Mouse (Mus musculus) spleen, adult 18-20 months (tissue): Measurements from ENCODE around the gene Zbtb26.
A peak's percentile ranks its signal among the peaks of the same experiment; 100 is the strongest.

Experiments
- DNase-seq, 2 experiments: peaks; one replicate each; pipeline ENCODE4 v3.0.0; 2022; ENCODE audit warnings: mixed read lengths in 2 of 2

Gene Zbtb26

DNA sequence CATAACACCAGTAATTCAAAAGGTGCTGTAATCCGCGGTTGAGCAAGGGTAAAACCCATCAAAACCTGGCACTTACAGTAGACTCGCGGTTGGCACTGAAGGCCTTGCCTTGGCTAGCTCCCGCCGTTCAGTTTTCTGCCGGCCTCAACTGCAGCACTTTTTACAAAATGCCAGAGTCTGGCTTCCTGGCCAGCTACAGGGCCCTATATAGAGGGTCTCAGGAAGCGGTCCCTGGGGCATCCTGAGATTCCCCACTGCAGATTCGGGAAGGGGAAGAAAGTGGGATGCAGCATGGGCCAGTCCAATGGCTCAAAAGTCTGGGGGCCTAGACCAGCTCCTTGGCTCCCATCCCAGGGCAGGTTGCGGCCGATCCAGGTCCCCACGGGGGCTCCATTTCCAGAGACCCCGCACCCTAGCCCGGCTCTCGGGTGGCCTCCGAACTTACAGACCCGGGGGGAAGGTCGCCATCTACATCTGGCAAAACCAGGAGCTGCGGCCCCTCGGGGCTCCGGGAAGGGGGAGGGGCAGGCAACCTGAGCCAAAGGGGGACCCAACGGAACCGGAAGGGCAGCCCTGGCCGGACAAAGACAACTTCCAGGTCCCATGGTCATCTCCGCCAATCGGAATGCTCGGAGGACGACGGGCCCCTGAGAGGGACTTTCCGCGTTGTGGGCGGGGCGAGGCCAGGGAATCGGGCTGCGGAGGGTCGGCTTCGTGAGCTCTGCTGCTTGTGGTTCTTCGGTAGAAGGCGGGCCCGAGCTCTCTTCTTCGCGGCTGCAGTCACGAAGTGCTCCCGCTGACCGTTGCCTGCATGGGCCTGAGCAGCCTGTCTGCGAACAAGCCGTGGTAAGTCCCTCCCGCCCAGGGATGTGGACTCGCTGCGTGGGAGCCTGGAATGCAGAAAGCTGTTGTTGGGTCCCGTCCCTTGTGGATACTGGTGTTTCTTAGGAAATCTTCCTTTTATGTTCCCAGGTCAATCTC, at the start of gene Zbtb26, which contains the start of the genes Zbtb6 and Rabgap1:
Gene Zbtb26 (minus strand): TSS at position 525 of the 981 bp plus-strand sequence.
Gene Zbtb6 (minus strand): TSS at position 561 of the 981 bp plus-strand sequence.
Gene Rabgap1 (plus strand): TSS at position 669 of the 981 bp plus-strand sequence.
- DNase-seq, result peak; percentile 87 to 88

DNA sequence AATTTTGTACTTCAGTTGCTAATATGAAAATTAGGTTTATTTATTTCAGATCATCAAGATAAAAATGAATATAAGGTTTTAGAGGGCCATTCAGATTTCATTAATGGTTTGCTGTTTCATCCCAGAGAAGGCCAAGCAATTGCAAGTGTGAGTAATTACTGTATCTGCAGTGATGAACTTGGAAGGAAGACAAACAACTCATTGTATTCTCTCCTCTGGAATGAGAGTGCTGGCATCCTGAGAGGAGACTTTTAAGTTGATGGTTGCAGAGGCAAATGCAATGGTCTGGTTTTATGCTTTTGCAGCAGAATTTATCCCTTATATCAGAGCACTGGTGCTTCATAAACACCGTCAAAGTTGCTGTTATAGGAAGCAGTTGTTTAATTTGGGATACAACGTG, 46.0 kb upstream of the Zbtb26 start:
- no peak for DNase-seq

DNA sequence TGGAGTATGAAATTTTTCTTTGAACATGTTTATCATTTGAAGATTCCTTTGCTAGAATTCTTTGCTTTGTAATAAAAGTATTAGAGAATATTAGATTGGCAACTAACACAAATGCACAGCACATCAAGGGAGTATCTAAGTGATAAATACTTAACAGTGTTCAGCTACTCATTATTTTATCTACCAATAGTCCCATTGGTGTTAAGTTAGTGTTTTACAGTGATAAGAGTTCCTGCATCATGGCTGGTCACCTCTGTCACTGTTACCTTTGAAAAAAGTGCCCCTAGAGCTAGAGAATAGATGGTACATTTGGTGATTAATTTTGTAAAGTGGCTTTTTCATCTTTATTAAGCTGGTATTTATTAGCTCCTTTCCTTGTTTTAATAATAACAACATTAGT, 43.5 kb upstream of the Zbtb26 start:
- DNase-seq, result no peak

DNA sequence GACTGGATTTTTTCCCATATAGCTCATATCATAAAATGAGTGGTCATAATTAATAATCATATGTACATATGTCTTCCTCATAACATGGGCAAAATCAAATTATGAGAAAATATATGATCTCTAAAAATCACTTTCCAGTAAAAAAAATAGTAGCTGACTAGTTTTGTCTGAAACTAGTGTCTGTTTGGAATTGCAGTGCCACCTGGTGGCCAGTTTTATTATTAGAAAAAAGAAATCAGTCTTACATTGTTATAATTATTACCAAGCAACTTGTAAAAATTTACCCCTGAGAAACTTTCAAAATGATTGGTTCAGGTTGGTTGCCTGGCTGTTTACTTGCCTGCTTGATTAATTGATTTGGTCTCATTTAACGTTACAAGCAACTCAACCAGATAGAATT, 42.4 kb upstream of the Zbtb26 start:
- DNase-seq, result peak in 1 of 2 experiments; percentile 21

DNA sequence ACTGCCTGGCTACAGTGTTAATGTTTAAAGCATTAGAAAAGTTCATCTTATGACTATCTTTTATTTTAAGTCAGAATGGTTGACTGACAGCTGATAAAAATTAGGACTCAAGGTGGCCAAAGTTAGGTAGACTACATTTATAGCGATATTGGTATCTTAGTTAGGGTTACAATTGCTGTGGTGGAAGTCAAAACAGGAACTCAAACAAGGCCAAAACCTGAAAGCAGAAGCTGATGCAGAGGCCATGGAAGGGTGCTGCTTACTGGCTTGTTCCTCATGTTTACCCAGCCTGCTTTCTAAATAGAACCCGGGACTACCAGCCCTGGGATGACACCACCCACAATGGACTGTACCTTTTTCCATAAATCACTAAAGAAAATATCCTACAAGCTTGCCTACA, 41.2 kb upstream of the Zbtb26 start:
- no peak for DNase-seq

DNA sequence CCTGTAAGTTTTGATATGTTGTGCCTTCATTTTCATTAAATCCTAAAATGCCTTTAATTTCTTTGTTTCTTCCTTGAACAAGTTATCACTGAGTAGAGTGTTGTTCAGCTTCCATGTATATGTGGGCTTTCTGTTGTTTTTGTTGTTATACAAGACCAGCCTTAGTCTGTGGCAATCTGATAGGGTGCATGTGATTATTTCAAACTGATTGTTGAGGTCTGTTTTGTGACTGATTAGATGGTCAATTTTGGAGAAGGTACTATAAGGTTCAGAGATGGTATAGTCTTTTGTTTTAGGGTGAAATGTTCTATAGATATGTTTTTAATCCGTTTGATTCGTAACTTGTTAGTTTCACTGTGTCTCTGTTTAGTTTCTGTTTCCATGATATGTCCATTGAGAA, 37.1 kb upstream of the Zbtb26 start:
- no peak for DNase-seq

DNA sequence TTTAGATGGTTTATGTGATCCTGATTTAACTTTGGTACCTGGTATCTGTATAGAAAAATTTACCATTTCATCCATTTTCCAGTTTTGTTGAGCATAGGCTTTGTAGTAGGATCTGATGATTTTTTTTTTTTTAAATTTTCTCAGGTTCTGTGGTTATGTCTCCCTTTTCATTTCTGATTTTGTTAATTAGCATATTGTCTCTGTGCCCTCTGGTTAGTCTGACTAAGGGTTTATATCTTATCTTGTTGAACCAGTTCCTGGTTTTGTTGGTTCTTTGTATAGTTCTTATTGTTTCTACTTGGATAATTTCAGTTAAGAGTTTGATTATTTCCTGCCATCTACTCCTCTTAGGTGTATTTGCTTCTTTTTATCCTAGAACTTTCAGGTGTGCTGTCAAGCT, 36.6 kb upstream of the Zbtb26 start:
- DNase-seq, result no peak

DNA sequence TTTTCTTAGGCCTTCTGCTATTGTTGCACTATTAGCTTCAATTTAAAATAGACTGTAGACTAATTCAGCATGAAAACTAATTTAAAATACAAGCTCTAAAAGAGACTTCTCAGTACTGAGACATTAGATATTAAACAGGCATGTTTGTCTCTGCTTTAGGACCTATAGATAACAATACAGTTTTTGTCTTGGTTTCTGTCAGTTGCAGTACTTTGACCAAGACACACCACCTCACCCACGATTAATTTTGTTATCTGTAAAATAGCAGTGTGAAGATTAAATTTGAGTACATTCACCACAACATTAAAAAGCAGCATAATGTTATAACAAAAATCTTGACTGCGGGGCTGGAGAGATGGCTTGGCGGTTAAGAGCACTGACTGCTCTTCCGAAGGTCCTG, 23.3 kb upstream of the Zbtb26 start:
- DNase-seq, result no peak

DNA sequence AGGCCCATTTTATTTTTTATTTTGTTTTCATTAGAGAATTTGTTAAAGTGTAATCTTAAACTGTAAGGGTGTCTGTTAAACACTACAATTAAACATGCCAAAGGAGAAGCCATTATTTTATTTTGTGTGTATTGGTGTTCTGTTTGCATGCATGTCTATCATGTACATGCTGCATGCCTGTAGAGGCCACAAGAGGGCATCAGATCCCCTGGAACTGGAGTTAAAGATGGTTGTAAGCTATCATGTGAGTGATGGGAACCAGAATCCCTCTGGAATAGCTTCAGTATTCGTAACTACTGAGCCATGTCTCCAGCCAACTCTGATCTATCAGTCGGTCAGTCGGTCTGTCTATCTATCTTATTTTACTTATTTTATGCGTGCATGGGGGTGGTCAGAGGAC, 17.8 kb upstream of the Zbtb26 start:
- DNase-seq, result no peak

DNA sequence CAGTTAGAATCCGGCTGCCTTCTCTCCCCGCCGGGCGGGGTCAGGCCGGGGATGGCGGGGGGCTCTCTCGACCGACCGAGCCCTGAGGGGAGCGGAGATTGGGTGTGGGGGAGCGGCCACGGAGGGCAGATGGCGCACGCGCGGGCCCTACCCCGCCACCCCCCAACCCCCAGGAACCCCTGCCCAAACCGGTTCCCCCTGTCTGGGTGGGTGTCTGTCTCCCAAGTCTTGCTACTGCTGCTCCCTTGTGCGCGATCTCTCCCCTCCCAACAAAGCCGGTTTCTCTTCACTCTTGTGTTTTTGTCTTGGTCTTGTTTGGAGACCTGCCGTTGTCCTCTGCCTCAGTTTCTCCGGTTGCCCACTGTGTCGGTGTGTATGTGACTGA, 9.4 kb upstream of the Zbtb26 start:
- DNase-seq, result no peak

DNA sequence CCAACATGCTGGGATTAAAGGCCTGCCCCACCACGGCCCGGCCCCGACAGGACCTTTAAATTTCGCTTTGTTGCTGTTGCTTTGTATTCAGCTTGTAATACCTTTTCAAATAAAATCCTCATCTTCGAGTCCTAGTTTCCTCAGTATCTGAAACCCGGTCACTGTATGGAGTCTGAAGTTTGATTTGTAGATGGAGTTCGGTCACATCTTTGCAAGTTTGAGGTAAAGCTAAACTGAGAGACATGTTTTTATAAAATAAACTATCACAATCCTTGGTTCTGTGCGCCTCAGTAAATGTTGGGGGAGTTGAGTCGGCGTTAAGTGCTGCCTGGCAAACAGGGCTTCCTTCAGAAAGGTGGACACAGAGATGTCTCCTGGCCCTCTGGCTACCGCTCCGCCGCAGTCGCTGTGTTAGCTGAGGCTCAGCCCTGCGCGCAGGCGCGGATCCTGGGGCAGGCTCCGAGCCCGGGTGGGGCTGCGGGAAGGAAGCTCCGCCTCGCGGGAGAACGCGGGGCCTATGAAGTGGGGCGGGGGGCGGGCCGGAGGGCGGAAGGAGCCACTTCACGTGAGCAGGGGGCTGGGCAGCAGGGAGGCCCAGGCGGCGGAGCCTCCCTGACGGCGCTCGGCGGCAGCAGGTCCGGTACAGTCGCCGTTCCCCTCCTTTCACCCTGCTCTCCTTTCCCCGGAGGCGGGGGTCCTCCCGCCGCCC, 8.9 kb upstream of the Zbtb26 start:
- peak; percentile 87 for DNase-seq

DNA sequence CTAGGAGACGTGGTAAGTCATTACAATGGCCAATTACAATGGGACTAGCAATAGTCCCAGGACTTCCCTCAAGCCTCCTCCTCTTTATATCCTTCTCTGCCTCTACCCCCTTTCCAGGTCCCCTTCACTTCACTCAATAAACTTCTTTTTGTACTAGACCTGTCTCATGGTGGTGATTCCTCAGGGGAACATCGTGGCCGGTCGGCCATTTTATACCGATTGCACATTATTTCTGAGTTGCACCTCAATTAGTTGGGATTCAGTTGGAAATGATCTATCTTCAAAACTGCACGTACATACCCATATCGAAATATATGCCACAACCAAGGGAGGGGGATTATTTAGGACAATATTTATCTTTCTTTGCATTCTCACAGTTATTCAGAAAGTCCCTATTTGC, 11.3 kb downstream of the Zbtb26 start:
- DNase-seq, result no peak

DNA sequence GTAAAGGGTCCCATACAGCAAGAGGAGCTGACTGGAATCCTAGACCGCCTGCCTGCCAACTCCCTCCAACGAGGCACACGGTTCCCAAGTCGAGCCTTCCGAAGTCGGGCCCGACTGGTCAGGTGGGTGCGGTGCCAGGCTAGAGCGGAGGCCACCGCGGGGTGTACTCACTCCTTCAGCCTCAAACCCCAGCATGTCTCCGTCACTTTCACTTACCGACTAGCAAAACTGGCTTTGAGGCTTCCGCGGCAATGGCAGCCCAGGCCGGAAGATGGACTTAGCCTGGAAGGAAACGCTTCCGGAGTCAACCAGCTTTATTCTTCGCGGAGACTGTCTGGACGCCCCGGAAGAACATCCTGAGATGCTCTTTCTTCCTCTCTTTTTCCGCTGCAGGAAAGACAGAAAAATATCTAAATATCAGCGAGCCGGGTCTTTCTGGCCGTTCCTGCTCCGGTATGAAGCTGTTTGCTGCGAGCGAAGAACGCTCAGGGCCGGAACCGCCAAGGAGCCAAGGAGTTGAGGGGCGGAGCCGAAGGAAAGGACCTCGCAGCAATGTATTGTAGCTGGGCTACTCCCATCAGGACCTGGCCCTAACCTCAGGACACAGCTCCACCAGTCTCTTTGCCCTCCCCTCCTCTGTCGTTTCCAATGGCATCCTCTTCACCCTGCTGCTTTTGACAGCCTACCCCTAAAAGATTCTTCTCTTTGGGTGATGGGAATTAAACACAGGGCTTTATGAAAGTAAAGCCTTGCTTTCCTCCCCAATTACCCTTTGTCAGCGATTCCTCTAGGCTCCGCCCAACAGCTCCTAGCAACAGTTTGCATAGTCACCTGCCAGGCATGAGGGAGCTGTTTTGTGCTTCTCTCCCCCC, 12.1 kb downstream of the Zbtb26 start:
- DNase-seq, result peak; percentile 55 to 64

DNA sequence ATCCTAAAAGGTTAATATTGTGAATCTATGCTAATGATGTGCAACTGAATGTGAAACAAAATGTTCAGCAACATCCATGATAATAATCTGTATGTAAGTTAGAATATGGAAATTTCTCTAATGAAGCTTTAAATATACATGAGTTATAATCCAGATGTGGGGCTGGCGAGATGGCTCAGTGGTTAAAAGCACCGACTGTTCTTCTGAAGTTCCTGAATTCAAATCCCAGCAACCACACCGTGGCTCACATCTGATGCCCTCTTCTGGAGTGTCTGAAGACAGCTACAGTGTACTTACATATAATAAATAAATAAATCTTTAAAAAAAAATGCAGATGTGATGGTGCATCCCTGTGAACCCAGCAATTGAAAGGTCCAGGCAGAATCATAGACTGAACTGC, 19.3 kb downstream of the Zbtb26 start:
- DNase-seq, result no peak

DNA sequence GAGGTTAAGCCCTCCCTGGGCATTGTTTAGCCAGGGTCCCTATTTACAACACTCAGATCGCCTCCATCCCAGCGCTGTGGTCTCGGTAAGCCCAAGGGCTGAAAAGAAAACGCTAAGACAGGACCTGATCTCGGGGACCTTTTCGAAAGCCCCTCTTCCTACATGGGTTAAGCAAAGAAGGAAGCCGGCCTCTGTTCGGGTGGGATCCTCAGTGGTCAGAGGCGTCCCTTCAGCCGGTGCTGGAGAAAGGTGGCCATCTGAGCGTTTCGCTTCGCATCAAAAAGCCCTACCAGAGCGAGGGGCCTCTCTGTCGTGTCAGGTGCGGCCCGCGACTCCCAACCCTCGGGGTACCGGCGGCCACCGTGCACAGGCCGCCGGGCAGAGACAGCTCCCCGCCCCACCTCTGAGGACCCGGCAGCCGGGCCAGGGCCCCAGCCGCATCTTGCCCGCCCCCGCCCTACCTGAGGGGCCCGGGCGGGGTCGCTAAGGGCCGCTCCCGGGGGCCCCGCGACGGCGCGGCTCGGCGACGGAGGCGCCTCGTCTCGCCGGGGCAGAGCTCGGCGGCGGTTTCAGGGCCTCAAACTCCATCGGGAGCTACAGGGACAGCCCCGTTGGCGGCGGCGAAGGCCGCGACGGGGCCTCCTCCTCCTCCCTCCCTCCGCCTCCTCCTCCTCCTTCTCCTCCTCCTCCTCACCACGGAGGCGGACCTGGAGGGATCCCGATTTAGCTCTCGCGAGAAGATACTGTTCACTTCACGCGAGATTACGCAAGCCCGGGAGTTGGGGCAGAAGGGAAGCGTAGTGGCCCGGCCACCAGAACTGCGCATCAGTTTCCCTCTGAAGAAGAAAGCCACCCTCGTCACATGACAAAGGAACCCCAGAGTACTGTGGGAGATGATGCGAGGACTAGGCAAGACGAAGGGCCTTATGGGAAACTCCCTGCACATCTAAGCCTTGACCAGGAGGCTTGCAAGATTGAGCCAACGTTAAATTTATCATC, 20.3 kb downstream of the Zbtb26 start, which contains the start of gene Rc3h2:
Gene Rc3h2 (minus strand): TSS at position 598 of the 999 bp plus-strand sequence.
- peak; percentile 83 to 90 for DNase-seq

DNA sequence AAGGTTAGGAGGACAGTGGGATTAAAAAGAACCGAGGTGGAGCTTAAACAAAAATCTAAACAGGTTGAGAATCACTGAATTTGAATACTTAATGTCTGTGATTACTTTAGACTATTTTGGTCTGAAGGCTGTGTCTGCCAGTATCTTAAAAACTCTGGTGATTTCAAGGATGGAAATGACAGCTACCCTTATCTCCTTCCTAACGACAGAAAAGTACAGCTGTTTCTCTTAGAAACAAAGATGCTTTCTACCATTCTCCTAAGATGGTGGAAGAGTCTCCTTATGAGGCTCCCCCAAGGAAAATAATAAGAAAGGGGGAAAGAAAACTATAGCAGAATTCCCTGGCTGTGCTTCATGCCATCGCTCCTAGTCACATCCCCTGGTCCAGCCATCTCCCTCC, 21.0 kb downstream of the Zbtb26 start:
- DNase-seq, result no peak

DNA sequence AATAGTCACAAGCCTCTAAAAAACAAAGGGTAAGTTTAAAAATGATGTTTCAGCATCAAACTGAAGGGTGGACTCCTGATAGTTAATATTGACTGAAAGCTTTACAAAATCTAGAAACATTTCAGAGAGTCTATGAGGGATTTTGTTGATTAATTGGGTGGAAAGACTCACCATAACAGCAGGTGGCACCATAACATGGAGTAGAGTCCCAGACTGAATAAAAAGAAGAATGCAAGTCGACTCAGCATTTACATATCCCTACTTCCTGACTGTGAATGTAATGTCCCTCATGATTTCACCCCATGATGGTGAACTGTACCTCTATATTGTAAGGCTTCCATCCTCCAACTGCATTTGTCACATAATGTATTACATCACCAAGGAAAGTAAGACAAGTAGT, 47.4 kb downstream of the Zbtb26 start:
- DNase-seq, result no peak

DNA sequence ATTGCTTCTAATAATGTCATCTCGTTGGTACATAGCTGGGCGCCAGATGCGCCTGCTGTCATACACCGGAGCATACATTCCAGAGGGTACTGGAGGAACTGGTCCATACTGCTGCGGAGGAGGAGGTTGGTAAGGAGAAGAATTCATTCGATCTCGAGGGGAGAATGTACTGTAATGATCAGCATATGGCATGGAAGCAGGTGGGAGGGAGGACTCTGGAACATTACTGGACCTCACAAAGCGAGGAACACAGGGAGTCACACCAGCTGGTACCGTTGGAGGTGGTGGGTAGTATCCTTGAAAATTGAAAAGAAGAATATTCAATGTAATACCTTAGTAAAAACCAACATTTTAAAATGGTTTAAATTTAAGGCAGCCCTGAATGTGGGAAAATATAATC, 60.0 kb downstream of the Zbtb26 start:
- no peak for DNase-seq
